Mouse (Mus musculus) olfactory bulb, adult 2 months (tissue): ENCODE results near the gene Chrng.

ENCODE experiments used
- CTCF ChIP-seq: fragments of 200-500 bp; IDR thresholded peaks from 2 replicates; pipeline ENCODE4 v1.5.1; 2012; ENCODE audit warnings: low read depth, mild to moderate bottlenecking, low read length, moderate library complexity; ENCODE audit not compliant: insufficient read depth
- POLR2A ChIP-seq: fragments of 200-500 bp; IDR thresholded peaks from 2 replicates; pipeline ENCODE4 v1.6.1; 2012; ENCODE audit warnings: mild to moderate bottlenecking, low read depth, low read length, moderate library complexity; ENCODE audit not compliant: insufficient read depth

GRCm38 (mm10) chr1:87175852-87176292 lies 28.6 kb upstream of the Chrng start:
- TF ChIP-seq CTCF: 0 out of 2 replicates have a peak, but pooled peaks have one; percentile 25
- TF ChIP-seq POLR2A: no peak
